Mouse (Mus musculus): Measurements from ENCODE around the gene Med20. TPM values are rescaled to one million over a fixed set of nuclear protein-coding genes. Genes with fewer than 3 reads are reported as not detected.

The Med20 gene
- total and polyA plus RNA-seq, 2 experiments from 2014 or later: 32.4 to 33.8 TPM

- no peak for ATAC-seq (ENCODE audit: low FRiP score)
- H3K36me3 ChIP-seq (ENCODE audit: insufficient read depth, low read length): 0 out of 2 replicates have a peak, but pooled peaks cover 3% of the 10 kb centered on the region
- no peaks in the 10 kb centered on the region for H3K9me3 ChIP-seq (ENCODE audit: low read length)
- 3% methylated on average over 7 of the region's 9 CpGs for WGBS
- H3K4me2 ChIP-seq (ENCODE audit: low read depth, low read length, poor library complexity, severe bottlenecking): peak overlapping the region; percentile 98
- peak overlapping the region; percentile 73 for H3K4me3 ChIP-seq (ENCODE audit: low read depth, low read length)
- peak overlapping the region; percentile 39; the same call in 1 of the 2 replicates for H3K9ac ChIP-seq (replicated peaks; ENCODE audit: low read length, poor library complexity, severe bottlenecking)
- TF ChIP-seq CTCF (IDR thresholded peaks at IDR 0.05): no peak
- H3K27ac ChIP-seq (ENCODE audit: low read depth, low read length): peak overlapping the region; percentile 63
- no peaks in the 10 kb centered on the region for H3K4me1 ChIP-seq (ENCODE audit: insufficient read depth, low read length)
- no peaks in the 10 kb centered on the region for H3K27me3 ChIP-seq (ENCODE audit: insufficient read depth, low read length)
- no peak for DNase-seq (ENCODE audit: low spot score)
Measured at GRCm38 (mm10) chr17:47594969-47595247, 16.5 kb upstream of the Med20 start.

DNA sequence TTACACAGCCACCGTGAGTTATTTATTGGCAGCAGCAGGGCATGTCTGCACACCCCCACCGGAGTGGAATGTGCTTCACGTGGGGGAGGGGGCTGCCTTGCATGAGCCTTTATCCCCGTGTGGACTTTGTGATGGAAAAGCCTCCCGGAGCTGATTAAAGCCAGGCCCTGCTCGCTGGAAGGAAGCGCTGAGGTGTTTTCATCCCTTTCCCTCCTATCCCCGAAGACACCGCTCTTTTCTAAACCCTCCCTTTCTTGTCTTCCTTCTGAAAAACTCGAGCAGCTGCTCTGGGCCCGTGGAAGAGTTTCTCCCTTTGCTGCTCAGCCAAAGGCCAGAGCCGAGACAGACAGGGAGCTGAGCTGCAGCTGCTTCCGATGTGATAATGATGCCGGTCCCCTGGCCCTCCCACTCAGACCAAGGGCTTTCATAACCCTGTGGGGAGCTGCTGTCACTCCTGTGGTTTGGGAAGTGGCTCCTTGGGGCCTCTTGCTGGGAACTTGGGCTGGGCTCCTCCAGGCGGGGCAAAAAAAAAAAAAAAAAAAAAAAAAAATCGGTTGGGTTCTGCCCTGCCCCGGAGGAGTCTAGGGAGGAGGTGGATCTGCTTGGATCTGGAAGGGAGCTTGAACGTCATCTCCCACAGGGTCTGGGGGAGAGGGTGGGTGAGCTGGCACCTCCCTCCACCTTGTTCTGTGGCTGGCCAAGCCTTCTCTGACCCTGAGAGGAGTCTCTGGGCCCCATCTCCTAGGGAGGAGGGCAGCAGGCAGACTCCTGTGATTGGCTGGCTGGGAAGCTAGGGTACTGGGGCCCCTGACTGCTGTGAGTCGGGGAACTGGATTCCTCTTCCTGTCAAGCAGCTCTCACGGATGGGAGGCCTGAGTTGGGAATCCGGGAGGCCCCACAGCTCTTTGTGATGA is 15.9 kb upstream of the Med20 start:
- TF ChIP-seq CTCF (IDR thresholded peaks at IDR 0.05): no peak
- H3K9me3 ChIP-seq (ENCODE audit: low read length): no peaks in the 10 kb centered on the region
- 4% methylated on average over 21 of the region's 21 CpGs for WGBS
- H3K4me3 ChIP-seq (ENCODE audit: low read depth, low read length): peak overlapping the region; percentile 73
- peak; percentile 53 for DNase-seq (ENCODE audit: low spot score)
- 0 out of 2 replicates have a peak, but pooled peaks have one; percentile 14 for ATAC-seq (ENCODE audit: low FRiP score)
- no peaks in the 10 kb centered on the region for H3K27me3 ChIP-seq (ENCODE audit: insufficient read depth, low read length)
- no peaks in the 10 kb centered on the region for H3K4me1 ChIP-seq (ENCODE audit: insufficient read depth, low read length)
- peak overlapping the region; percentile 98 for H3K4me2 ChIP-seq (ENCODE audit: low read depth, low read length, poor library complexity, severe bottlenecking)
- H3K27ac ChIP-seq (ENCODE audit: low read depth, low read length): peak overlapping the region; percentile 63
- peaks cover 3% of the 10 kb centered on the region; the same call in 1 of the 2 replicates for H3K36me3 ChIP-seq (ENCODE audit: insufficient read depth, low read length)
- peak overlapping the region; percentile 39 for H3K9ac ChIP-seq (replicated peaks; ENCODE audit: low read length, poor library complexity, severe bottlenecking)

DNA sequence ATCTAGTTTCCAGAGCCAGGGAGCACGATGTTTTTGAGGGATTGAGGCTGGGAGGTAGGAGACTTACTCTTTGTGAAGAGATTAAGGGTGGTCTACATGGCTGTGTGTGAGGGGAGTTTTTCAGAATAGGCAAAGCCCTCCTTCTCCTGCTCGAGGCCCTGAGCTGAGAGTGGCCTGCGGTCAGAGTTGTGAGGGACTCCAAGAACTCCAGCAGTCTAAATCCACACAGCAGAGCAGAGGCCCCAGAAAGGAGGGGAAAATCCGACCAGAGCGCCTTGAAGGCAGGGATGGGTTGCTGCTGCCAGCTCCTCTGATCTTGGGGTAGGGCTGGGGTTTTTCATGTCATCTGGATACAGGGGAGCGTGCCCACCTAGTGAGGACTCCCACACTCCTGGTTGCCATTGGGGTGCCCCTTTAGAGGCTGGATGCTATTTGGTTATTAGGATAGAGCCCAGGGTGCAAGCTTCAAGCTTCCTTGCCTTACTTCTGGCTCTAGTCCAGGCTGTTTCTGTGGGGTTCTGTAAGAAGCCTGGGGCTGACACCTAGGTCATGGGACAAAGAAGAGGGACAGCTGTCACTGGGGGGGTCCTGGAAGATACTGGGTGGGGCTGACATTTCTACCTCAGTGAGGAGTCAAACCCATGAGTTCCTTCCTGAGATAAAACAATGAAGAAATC is 15.1 kb upstream of the Med20 start:
- Histone ChIP-seq H3K9me3 (ENCODE audit: low read length) (no peaks in the 10 kb centered on the region), H3K4me3 (ENCODE audit: low read depth, low read length) (no peak overlapping the region), H3K4me2 (ENCODE audit: low read depth, low read length, poor library complexity, severe bottlenecking) (peak overlapping the region; percentile 98; the same call in 1 of the 2 replicates), H3K9ac (replicated peaks; ENCODE audit: low read length, poor library complexity, severe bottlenecking) (peak overlapping the region; percentile 33; the same call in 1 of the 2 replicates), H3K36me3 (ENCODE audit: insufficient read depth, low read length) (peaks cover 10% of the 10 kb centered on the region), H3K4me1 (ENCODE audit: insufficient read depth, low read length) (no peaks in the 10 kb centered on the region), H3K27ac (ENCODE audit: low read depth, low read length) (peak overlapping the region; percentile 63), H3K27me3 (ENCODE audit: insufficient read depth, low read length) (no peaks in the 10 kb centered on the region)
- WGBS: 29% methylated on average over 6 of the region's 6 CpGs
- DNase-seq (ENCODE audit: low spot score): no peak
- ATAC-seq (ENCODE audit: low FRiP score): no peak
- TF ChIP-seq CTCF (IDR thresholded peaks at IDR 0.05): no peak

DNA sequence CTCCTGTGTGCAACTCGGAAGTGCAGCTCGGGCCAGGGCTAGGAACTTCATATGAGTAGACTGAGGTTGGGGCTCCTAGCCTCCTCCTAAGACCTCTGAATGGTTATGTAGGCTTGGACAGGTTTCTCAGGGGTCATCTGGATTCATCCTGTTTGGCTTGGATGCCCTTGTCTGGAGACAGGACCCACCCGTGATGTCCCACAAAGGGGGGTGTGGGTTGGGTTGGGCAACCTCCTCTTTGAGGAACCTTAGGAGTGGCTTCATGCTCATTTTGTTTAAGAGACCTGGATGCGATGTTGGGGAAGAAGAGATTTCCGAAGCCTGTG is 14.6 kb upstream of the Med20 start:
- Histone ChIP-seq H3K27ac (ENCODE audit: low read depth, low read length) (no peak overlapping the region), H3K9ac (replicated peaks; ENCODE audit: low read length, poor library complexity, severe bottlenecking) (no peak overlapping the region), H3K4me1 (ENCODE audit: insufficient read depth, low read length) (no peaks in the 10 kb centered on the region), H3K4me3 (ENCODE audit: low read depth, low read length) (no peak overlapping the region), H3K36me3 (ENCODE audit: insufficient read depth, low read length) (peaks cover 15% of the 10 kb centered on the region), H3K9me3 (ENCODE audit: low read length) (no peaks in the 10 kb centered on the region), H3K4me2 (ENCODE audit: low read depth, low read length, poor library complexity, severe bottlenecking) (no peak overlapping the region), H3K27me3 (ENCODE audit: insufficient read depth, low read length) (no peaks in the 10 kb centered on the region)
- ATAC-seq (ENCODE audit: low FRiP score) (no peak), DNase-seq (ENCODE audit: low spot score) (no peak)
- no peak for TF ChIP-seq CTCF (IDR thresholded peaks at IDR 0.05)
- 47% methylated on average over 5 of the region's 5 CpGs for WGBS

GRCm38 (mm10) chr17:47597261-47597660 is 14.1 kb upstream of the Med20 start:
- Histone ChIP-seq H3K4me2 (ENCODE audit: low read depth, low read length, poor library complexity, severe bottlenecking) (no peak overlapping the region), H3K36me3 (ENCODE audit: insufficient read depth, low read length) (peaks cover 20% of the 10 kb centered on the region), H3K4me3 (ENCODE audit: low read depth, low read length) (no peak overlapping the region), H3K9ac (replicated peaks; ENCODE audit: low read length, poor library complexity, severe bottlenecking) (no peak overlapping the region), H3K27ac (ENCODE audit: low read depth, low read length) (no peak overlapping the region), H3K4me1 (ENCODE audit: insufficient read depth, low read length) (no peaks in the 10 kb centered on the region), H3K27me3 (ENCODE audit: insufficient read depth, low read length) (no peaks in the 10 kb centered on the region), H3K9me3 (ENCODE audit: low read length) (no peaks in the 10 kb centered on the region)
- no peak for TF ChIP-seq CTCF (IDR thresholded peaks at IDR 0.05)
- DNase-seq (ENCODE audit: low spot score) (no peak), ATAC-seq (ENCODE audit: low FRiP score) (no peak)
- 49% methylated on average over 13 of the region's 13 CpGs for whole genome bisulfite sequencing

Measured in midbrain, postnatal 0 days (tissue).